Mouse (Mus musculus): ENCODE data around the gene Wipi1. TPM values are rescaled to one million over a fixed set of nuclear protein-coding genes. Genes with fewer than 3 reads are reported as not detected.
A peak's percentile ranks its signal among the peaks of the same experiment; 100 is the strongest.

The Wipi1 gene
- polyA plus RNA-seq, 1 experiment from 2014 or later, result 23.3 TPM

- ATAC-seq (ENCODE audit: insufficient number of reproducible peaks, low FRiP score, low TSS enrichment, low read depth), result no peak
- Histone ChIP-seq H3K9ac (ENCODE audit: low read length) (no peak overlapping the region), H3K4me3 (ENCODE audit: low read depth, low read length) (no peak overlapping the region), H3K4me2 (ENCODE audit: low read depth, severe bottlenecking) (no peak overlapping the region), H3K36me3 (ENCODE audit: control insufficient read depth, insufficient read depth, low read length) (no peaks in the 10 kb centered on the region), H3K27ac (replicated peaks; ENCODE audit: low read depth, low read length) (no peak overlapping the region), H3K9me3 (ENCODE audit: control insufficient read depth, low read length) (no peaks in the 10 kb centered on the region), H3K4me1 (ENCODE audit: control insufficient read depth, insufficient read depth, low read length) (no peaks in the 10 kb centered on the region), H3K27me3 (ENCODE audit: control insufficient read depth, insufficient read depth, low read length) (no peaks in the 10 kb centered on the region)
- WGBS, result 89% methylated on average over 4 of the region's 4 CpGs
- DNase-seq (ENCODE audit: low spot score), result no peak
Observed at GRCm38 (mm10) chr11:109563708-109564107, 48.1 kb downstream of the Wipi1 start.

GRCm38 (mm10) chr11:109561445-109561844 lies 50.3 kb downstream of the Wipi1 start:
- no peak overlapping the region for H3K27ac ChIP-seq (replicated peaks; ENCODE audit: low read depth, low read length)
- H3K9me3 ChIP-seq (ENCODE audit: control insufficient read depth, low read length), result no peaks in the 10 kb centered on the region
- DNase-seq (ENCODE audit: low spot score) (no peak), ATAC-seq (ENCODE audit: insufficient number of reproducible peaks, low FRiP score, low TSS enrichment, low read depth) (no peak)
- no peaks in the 10 kb centered on the region for H3K4me1 ChIP-seq (ENCODE audit: control insufficient read depth, insufficient read depth, low read length)
- H3K9ac ChIP-seq (ENCODE audit: low read length), result no peak overlapping the region
- H3K36me3 ChIP-seq (ENCODE audit: control insufficient read depth, insufficient read depth, low read length), result no peaks in the 10 kb centered on the region
- no peaks in the 10 kb centered on the region for H3K27me3 ChIP-seq (ENCODE audit: control insufficient read depth, insufficient read depth, low read length)
- no peak overlapping the region for H3K4me3 ChIP-seq (ENCODE audit: low read depth, low read length)
- no peak overlapping the region for H3K4me2 ChIP-seq (ENCODE audit: low read depth, severe bottlenecking)
- 27% methylated on average over 2 of the region's 3 CpGs for WGBS

- ATAC-seq (ENCODE audit: insufficient number of reproducible peaks, low FRiP score, low TSS enrichment, low read depth), result no peak
- Histone ChIP-seq H3K4me1 (ENCODE audit: control insufficient read depth, insufficient read depth, low read length) (no peaks in the 10 kb centered on the region), H3K4me3 (ENCODE audit: low read depth, low read length) (no peak overlapping the region), H3K9ac (ENCODE audit: low read length) (no peak overlapping the region), H3K27me3 (ENCODE audit: control insufficient read depth, insufficient read depth, low read length) (no peaks in the 10 kb centered on the region), H3K27ac (replicated peaks; ENCODE audit: low read depth, low read length) (no peak overlapping the region), H3K9me3 (ENCODE audit: control insufficient read depth, low read length) (no peaks in the 10 kb centered on the region), H3K36me3 (ENCODE audit: control insufficient read depth, insufficient read depth, low read length) (no peaks in the 10 kb centered on the region), H3K4me2 (ENCODE audit: low read depth, severe bottlenecking) (no peak overlapping the region)
- DNase-seq (ENCODE audit: low spot score), result peak; percentile 34
- 31% methylated on average over 9 of the region's 9 CpGs for WGBS
Observed at GRCm38 (mm10) chr11:109560793-109561257, 50.9 kb downstream of the Wipi1 start.

GRCm38 (mm10) chr11:109559241-109559640 lies 52.5 kb downstream of the Wipi1 start:
- H3K9ac ChIP-seq (ENCODE audit: low read length), result no peak overlapping the region
- no peaks in the 10 kb centered on the region for H3K36me3 ChIP-seq (ENCODE audit: control insufficient read depth, insufficient read depth, low read length)
- no peak for ATAC-seq (ENCODE audit: insufficient number of reproducible peaks, low FRiP score, low TSS enrichment, low read depth)
- H3K27me3 ChIP-seq (ENCODE audit: control insufficient read depth, insufficient read depth, low read length), result no peaks in the 10 kb centered on the region
- no peaks in the 10 kb centered on the region for H3K9me3 ChIP-seq (ENCODE audit: control insufficient read depth, low read length)
- H3K4me2 ChIP-seq (ENCODE audit: low read depth, severe bottlenecking), result no peak overlapping the region
- no peak for DNase-seq (ENCODE audit: low spot score)
- no peak overlapping the region for H3K4me3 ChIP-seq (ENCODE audit: low read depth, low read length)
- no peak overlapping the region for H3K27ac ChIP-seq (replicated peaks; ENCODE audit: low read depth, low read length)
- WGBS, result 77% methylated on average over 12 of the region's 12 CpGs
- H3K4me1 ChIP-seq (ENCODE audit: control insufficient read depth, insufficient read depth, low read length), result no peaks in the 10 kb centered on the region

- Histone ChIP-seq H3K27me3 (ENCODE audit: control insufficient read depth, insufficient read depth, low read length) (no peaks in the 10 kb centered on the region), H3K9me3 (ENCODE audit: control insufficient read depth, low read length) (no peaks in the 10 kb centered on the region), H3K4me3 (ENCODE audit: low read depth, low read length) (no peak overlapping the region), H3K36me3 (ENCODE audit: control insufficient read depth, insufficient read depth, low read length) (no peaks in the 10 kb centered on the region), H3K4me1 (ENCODE audit: control insufficient read depth, insufficient read depth, low read length) (no peaks in the 10 kb centered on the region), H3K4me2 (ENCODE audit: low read depth, severe bottlenecking) (no peak overlapping the region), H3K9ac (ENCODE audit: low read length) (no peak overlapping the region), H3K27ac (replicated peaks; ENCODE audit: low read depth, low read length) (no peak overlapping the region)
- no peak for DNase-seq (ENCODE audit: low spot score)
- 85% methylated on average over 11 of the region's 11 CpGs for WGBS
- ATAC-seq (ENCODE audit: insufficient number of reproducible peaks, low FRiP score, low TSS enrichment, low read depth), result no peak
Observed at GRCm38 (mm10) chr11:109557419-109557818, 54.3 kb downstream of the Wipi1 start.

GRCm38 (mm10) chr11:109556130-109556529 lies 55.6 kb downstream of the Wipi1 start:
- Histone ChIP-seq H3K27me3 (ENCODE audit: control insufficient read depth, insufficient read depth, low read length) (no peaks in the 10 kb centered on the region), H3K4me1 (ENCODE audit: control insufficient read depth, insufficient read depth, low read length) (no peaks in the 10 kb centered on the region), H3K4me2 (ENCODE audit: low read depth, severe bottlenecking) (no peak overlapping the region), H3K9ac (ENCODE audit: low read length) (no peak overlapping the region), H3K9me3 (ENCODE audit: control insufficient read depth, low read length) (no peaks in the 10 kb centered on the region), H3K27ac (replicated peaks; ENCODE audit: low read depth, low read length) (no peak overlapping the region), H3K4me3 (ENCODE audit: low read depth, low read length) (no peak overlapping the region), H3K36me3 (ENCODE audit: control insufficient read depth, insufficient read depth, low read length) (no peaks in the 10 kb centered on the region)
- 96% methylated on average over 6 of the region's 6 CpGs for WGBS
- ATAC-seq (ENCODE audit: insufficient number of reproducible peaks, low FRiP score, low TSS enrichment, low read depth), result no peak
- no peak for DNase-seq (ENCODE audit: low spot score)

- Histone ChIP-seq H3K4me1 (ENCODE audit: control insufficient read depth, insufficient read depth, low read length) (no peaks in the 10 kb centered on the region), H3K27me3 (ENCODE audit: control insufficient read depth, insufficient read depth, low read length) (no peaks in the 10 kb centered on the region), H3K4me3 (ENCODE audit: low read depth, low read length) (no peak overlapping the region), H3K27ac (replicated peaks; ENCODE audit: low read depth, low read length) (no peak overlapping the region), H3K4me2 (ENCODE audit: low read depth, severe bottlenecking) (no peak overlapping the region), H3K9ac (ENCODE audit: low read length) (no peak overlapping the region), H3K9me3 (ENCODE audit: control insufficient read depth, low read length) (no peaks in the 10 kb centered on the region), H3K36me3 (ENCODE audit: control insufficient read depth, insufficient read depth, low read length) (no peaks in the 10 kb centered on the region)
- no peak for ATAC-seq (ENCODE audit: insufficient number of reproducible peaks, low FRiP score, low TSS enrichment, low read depth)
- no peak for DNase-seq (ENCODE audit: low spot score)
- WGBS, result 57% methylated on average over 3 of the region's 3 CpGs
Observed at GRCm38 (mm10) chr11:109554443-109554842, 57.3 kb downstream of the Wipi1 start.

- Histone ChIP-seq H3K36me3 (ENCODE audit: control insufficient read depth, insufficient read depth, low read length) (no peaks in the 10 kb centered on the region), H3K9ac (ENCODE audit: low read length) (no peak overlapping the region), H3K4me1 (ENCODE audit: control insufficient read depth, insufficient read depth, low read length) (no peaks in the 10 kb centered on the region), H3K4me3 (ENCODE audit: low read depth, low read length) (no peak overlapping the region), H3K27me3 (ENCODE audit: control insufficient read depth, insufficient read depth, low read length) (no peaks in the 10 kb centered on the region), H3K4me2 (ENCODE audit: low read depth, severe bottlenecking) (no peak overlapping the region), H3K27ac (replicated peaks; ENCODE audit: low read depth, low read length) (no peak overlapping the region), H3K9me3 (ENCODE audit: control insufficient read depth, low read length) (no peaks in the 10 kb centered on the region)
- WGBS, result 79% methylated on average over 4 of the region's 4 CpGs
- ATAC-seq (ENCODE audit: insufficient number of reproducible peaks, low FRiP score, low TSS enrichment, low read depth), result no peak
- no peak for DNase-seq (ENCODE audit: low spot score)
Observed at GRCm38 (mm10) chr11:109553921-109554320, 57.8 kb downstream of the Wipi1 start.

- H3K27ac ChIP-seq (replicated peaks; ENCODE audit: low read depth, low read length), result no peak overlapping the region
Observed at GRCm38 (mm10) chr11:109549599-109550290, 62.0 kb downstream of the Wipi1 start.

More at GRCm38 (mm10) chr11:109549599-109550290, 62.0 kb downstream of the Wipi1 start:
- DNase-seq (ENCODE audit: low spot score) (no peak), ATAC-seq (ENCODE audit: insufficient number of reproducible peaks, low FRiP score, low TSS enrichment, low read depth) (no peak)
- H3K4me2 ChIP-seq (ENCODE audit: low read depth, severe bottlenecking), result no peak overlapping the region
- H3K9ac ChIP-seq (ENCODE audit: low read length), result no peak overlapping the region
- 81% methylated on average over 5 of the region's 5 CpGs for WGBS
- no peak overlapping the region for H3K4me3 ChIP-seq (ENCODE audit: low read depth, low read length)
- H3K4me1 ChIP-seq (ENCODE audit: control insufficient read depth, insufficient read depth, low read length), result no peaks in the 10 kb centered on the region
- no peaks in the 10 kb centered on the region for H3K9me3 ChIP-seq (ENCODE audit: control insufficient read depth, low read length)
- H3K36me3 ChIP-seq (ENCODE audit: control insufficient read depth, insufficient read depth, low read length), result no peaks in the 10 kb centered on the region
- no peaks in the 10 kb centered on the region for H3K27me3 ChIP-seq (ENCODE audit: control insufficient read depth, insufficient read depth, low read length)

All from limb, embryonic 11.5 days (tissue).